Mouse (Mus musculus) lung, adult 2 months (tissue): ENCODE data around the gene Ociad1. TPM values are rescaled to one million over a fixed set of nuclear protein-coding genes. Genes with fewer than 3 reads are reported as not detected.

Source experiments
- DNase-seq: peaks from one replicate; pipeline ENCODE4 v3.0.0; 2022
- H3K4me1 ChIP-seq: fragments of 200-500 bp; 2 replicates; pipeline ENCODE4 v1.6.1; 2011; ENCODE audit warnings: low read length; ENCODE audit not compliant: control insufficient read depth, insufficient read depth
- H3K4me3 ChIP-seq: fragments of 200-500 bp; replicated peaks from 2 replicates; pipeline ENCODE3; 2011; ENCODE audit warnings: low read depth, mild to moderate bottlenecking, control low read depth, low read length; ENCODE audit errors: extremely low read depth
- CTCF ChIP-seq: fragments of 200-500 bp; IDR thresholded peaks from 2 replicates; pipeline ENCODE4 v1.5.1; 2011; ENCODE audit warnings: mild to moderate bottlenecking, low read length, control low read depth; ENCODE audit not compliant: insufficient read depth
- POLR2A ChIP-seq: fragments of 200-500 bp; IDR thresholded peaks from 2 replicates; pipeline ENCODE4 v1.6.1; 2011; ENCODE audit warnings: low read depth, mild to moderate bottlenecking, control low read depth, low read length, borderline replicate concordance; ENCODE audit errors: extremely low read depth
- WGBS: fragments of 180-500 bp; shearing (Covaris S2); methylation state at CpG from one replicate; pipeline ENCODE4 v1.1.7; 2018; 5-methylcytosine and 5-hydroxymethylcytosine counted together
- polyA plus RNA-seq: library from polyadenylated mRNA; depleted of rRNA; stranded (reverse); fragments of >200 nt; gene quantifications from 2 replicates; pipeline ENCODE4 v1.2.3, GENCODE M21; 2012; rRNA removed

The Ociad1 gene
- polyA plus RNA-seq = 54.9 and 58.4 TPM in 2 replicates

DNA sequence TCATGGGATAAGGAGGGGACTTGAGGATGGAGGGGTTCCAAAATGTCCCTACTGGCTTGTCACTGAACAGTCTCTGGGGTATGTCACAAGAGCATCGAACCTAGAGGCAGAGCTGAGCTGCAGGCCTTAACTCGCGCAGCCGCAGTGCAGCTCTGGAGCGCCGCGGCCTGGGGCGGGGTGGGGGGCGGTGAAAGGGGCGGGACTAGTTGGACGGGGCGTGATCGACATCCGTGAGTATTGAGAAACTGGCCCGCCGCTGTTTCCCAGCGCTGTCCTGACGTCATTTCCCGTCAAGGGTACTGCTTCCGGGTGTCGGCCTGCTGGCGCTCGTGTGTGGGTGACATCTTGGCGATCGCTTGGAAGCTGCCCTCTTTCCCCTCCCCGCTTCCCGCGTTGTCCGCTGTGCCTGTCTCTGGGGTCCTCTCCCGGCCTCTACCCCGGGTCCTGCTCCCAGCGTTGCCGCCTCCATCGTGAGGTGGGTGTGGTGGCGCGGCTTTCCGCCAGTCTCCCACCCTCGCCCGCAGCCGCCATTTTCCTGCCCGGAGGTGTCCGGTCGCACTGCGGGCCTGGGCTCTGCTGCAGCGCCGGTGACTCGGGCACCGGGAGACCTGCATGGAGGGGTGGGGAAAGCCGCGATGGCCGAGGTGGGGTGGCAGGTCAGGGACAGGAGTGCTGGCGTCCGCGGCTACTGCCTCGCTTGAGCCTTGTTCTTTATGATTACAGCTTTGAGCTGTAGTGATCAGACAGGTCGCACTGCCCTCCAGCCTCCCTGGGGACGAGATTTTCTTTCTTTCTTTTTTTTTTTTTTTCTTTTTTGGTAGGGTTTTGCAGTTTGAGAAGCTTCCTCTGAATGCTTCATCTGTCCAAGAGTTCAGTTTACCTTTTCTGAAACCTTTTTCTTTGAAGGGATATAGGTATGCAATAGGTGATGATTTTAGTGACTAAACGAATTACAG, at the start of gene Ociad1:
TSS of gene Ociad1 (plus strand) at position 283 of the 956 bp plus-strand sequence.
- TF ChIP-seq CTCF = no peak
- peak; percentile 98 for TF ChIP-seq POLR2A
- under 1% methylated on average over 58 of the region's 58 CpGs for WGBS
- Histone ChIP-seq H3K4me3 (peak within 1 kb of the TSS; percentile 72), H3K4me1 (no peaks in the 10 kb centered on the region)
- DNase-seq = peak; percentile 94

DNA sequence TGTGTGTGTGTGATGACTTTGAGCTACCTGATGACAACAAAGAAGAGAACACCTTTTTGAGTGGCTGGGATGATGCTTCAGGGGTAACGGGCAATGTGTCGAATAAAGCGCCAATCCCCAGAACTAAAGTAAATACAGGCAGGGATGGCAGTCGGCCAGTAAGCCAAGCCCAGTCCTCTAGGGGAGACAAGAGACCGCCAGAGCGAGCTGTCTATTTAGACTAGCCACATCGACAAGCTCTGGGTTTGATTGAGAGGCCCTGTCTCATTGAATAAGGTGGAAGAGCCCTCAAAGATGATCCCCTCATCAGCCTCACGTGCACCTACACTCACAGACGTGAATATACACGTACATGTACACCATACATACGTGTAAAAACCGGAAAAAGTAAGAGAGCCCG, 48.2 kb upstream of the Ociad1 start:
- no peak for DNase-seq
- Histone ChIP-seq H3K4me3 (no peak overlapping the region), H3K4me1 (0 out of 2 replicates have a peak, but pooled peaks cover 3% of the 10 kb centered on the region)
- 39% methylated on average over 13 of the region's 13 CpGs for WGBS
- no peak for TF ChIP-seq CTCF
- TF ChIP-seq POLR2A = no peak

DNA sequence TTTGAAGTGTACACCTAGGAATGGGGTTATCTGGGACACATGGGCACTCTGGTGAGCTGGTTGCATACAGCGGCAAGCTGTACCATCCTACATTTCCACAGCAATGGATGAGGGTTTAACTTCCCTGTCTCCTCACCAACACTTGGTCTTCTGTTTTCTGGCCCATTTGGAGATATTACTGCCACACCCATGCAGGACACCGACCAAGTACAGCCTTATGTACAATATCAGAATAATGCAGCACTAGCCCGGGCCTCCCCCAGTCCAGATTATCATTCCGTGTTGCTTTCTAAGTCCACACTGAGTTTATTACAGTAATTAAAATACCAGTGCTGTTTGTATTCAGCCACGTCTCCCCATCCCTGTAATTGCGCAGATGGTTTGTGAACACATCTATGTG, 46.2 kb upstream of the Ociad1 start:
- no peak for TF ChIP-seq POLR2A
- no peak for TF ChIP-seq CTCF
- 89% methylated on average over 6 of the region's 6 CpGs for WGBS

DNA sequence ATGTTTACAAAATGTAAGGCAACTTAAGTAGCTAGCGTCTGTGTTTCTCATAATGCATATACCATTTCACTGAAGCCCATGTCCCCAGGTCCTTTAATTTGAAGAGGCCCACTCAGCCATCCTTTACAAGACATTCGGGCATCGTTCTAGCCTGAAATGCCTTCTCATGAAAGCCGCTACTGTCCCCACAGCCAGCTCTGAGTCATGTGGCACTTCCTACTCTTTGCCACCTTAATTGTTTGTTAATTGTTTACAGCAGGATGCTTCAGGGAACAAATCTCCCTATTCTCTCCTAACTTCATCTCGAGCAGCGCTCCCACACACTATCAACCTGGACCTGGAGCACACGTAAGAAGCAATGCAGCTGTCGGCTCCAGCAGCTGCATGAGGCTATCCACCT, 44.4 kb upstream of the Ociad1 start:
- H3K4me3 ChIP-seq = no peak overlapping the region
- WGBS = 64% methylated on average over 8 of the region's 8 CpGs
- no peak for TF ChIP-seq POLR2A

More for the DNA sequence above, 46.2 kb upstream of the Ociad1 start:
- 0 out of 2 replicates have a peak, but pooled peaks cover 3% of the 10 kb centered on the region for H3K4me1 ChIP-seq
- no peak overlapping the region for H3K4me3 ChIP-seq
- no peak for DNase-seq

DNA sequence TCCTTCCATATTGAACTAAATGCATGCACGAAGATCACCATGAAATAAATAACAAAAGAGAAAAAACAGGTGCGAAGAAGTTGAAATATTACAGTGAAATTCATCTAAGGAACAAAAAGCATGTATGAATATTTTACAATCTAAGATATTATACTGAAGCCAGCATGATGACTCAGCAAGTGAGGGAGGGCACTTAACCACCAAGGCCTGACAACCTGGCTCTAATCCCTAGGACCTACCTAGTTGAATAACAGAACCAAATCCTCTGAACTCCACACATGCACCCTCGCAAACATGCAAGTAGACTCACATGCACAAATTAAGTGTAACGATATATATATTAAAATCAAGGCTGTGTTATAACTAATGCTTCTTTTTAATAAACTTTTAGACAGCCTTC, 43.2 kb upstream of the Ociad1 start:
- WGBS = 88% methylated on average over 4 of the region's 4 CpGs
- Histone ChIP-seq H3K4me1 (peaks cover 3% of the 10 kb centered on the region), H3K4me3 (no peak overlapping the region)
- DNase-seq = no peak
- no peak for TF ChIP-seq POLR2A
- TF ChIP-seq CTCF = no peak

More for the DNA sequence above, 44.4 kb upstream of the Ociad1 start:
- peaks cover 3% of the 10 kb centered on the region for H3K4me1 ChIP-seq
- DNase-seq = no peak

DNA sequence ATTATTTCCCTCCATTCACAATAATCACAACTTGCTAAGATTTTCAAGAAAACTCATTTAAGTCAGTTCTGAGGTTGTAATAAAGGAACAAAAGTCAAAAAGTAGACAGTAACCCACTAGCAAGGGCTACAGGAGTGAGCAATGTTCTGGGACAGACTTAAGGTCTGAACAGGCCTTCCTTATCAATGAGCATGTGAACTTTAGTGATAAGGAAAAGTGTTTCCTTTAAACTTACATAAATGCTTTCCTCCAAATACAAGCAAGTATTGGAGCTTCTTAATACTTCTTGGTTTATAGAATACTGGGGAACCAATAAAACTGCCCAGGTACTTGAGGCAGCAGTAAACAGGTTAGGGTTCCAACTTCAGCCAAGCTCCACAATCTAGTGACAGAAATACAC, 39.8 kb upstream of the Ociad1 start:
- Histone ChIP-seq H3K4me3 (no peak overlapping the region), H3K4me1 (peaks cover 3% of the 10 kb centered on the region)
- TF ChIP-seq POLR2A (no peak), CTCF (no peak)
- no peak for DNase-seq

DNA sequence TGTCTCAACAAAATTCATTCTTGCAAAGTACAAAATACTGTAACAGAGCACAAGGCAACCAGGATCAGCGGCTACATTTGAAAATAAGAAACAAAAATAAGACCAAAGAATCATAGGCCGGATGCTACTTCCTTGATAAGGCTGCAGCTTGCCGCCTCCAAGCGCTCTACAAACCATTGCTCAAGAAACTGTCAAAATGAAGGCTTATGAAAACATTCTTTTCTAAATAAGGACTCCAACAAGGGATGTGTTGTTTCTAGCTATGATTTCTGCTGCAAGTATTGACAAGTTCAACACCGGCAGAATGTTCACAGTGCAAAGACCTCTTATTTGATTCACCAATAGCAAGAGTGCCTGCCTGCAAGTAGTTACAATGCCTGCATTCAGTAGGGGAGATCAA, 37.9 kb upstream of the Ociad1 start:
- TF ChIP-seq CTCF = no peak
- no peak for TF ChIP-seq POLR2A
- whole genome bisulfite sequencing = 6% methylated on average over 5 of the region's 5 CpGs
- no peak for DNase-seq
- Histone ChIP-seq H3K4me1 (peaks cover 3% of the 10 kb centered on the region), H3K4me3 (peak overlapping the region; percentile 93)

DNA sequence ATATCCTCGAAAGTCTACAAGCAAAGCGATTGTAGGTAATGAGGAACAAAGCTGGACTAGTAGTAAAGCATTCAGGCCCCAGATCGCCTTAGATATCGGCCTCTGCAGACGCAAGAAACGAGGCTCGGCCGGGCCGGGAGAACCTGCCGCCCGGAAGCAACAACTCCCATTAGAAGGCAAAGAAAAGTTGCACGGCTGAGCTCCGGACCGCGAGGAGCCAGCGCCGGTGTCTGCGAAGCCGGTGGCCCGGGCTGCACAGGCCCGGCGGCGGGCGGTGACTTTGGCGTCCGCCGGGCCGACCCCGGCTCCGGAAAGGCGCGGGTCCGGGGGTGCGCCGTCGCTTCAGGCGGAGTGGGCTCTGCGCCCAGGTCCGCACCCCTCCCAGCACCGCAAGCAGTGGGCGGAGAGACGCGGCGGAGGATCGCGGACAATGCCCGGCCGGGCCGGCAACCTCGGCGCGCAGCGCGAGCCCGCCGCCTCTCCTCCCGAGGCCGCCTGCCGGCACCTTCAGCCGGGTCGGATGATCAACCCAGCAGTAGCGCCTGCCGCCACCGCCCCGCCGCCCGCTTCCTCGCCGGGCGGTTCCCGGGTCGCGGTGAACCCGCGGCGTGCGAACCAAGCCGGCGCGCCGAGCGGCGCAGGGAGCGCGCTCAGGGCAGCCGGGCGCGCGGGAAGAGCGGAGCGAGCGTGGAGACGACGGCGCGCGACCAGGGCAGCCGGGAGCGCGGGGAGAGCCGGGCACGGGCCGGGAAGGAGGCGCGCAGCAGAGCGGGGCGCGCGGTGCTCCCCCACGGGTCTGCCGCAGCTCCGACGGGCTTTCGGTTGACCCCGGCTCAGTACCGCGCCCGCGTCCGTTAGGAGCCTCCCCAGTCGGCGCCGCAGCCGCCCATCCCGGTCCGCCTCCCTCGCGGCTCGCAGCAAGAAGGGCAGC, 37.0 kb upstream of the Ociad1 start:
- peaks cover 3% of the 10 kb centered on the region for H3K4me1 ChIP-seq
- TF ChIP-seq CTCF (no peak), POLR2A (no peak)
- peak; percentile 68 for DNase-seq
- under 1% methylated on average over 125 of the region's 129 CpGs for WGBS
- H3K4me3 ChIP-seq = peak overlapping the region; percentile 93

DNA sequence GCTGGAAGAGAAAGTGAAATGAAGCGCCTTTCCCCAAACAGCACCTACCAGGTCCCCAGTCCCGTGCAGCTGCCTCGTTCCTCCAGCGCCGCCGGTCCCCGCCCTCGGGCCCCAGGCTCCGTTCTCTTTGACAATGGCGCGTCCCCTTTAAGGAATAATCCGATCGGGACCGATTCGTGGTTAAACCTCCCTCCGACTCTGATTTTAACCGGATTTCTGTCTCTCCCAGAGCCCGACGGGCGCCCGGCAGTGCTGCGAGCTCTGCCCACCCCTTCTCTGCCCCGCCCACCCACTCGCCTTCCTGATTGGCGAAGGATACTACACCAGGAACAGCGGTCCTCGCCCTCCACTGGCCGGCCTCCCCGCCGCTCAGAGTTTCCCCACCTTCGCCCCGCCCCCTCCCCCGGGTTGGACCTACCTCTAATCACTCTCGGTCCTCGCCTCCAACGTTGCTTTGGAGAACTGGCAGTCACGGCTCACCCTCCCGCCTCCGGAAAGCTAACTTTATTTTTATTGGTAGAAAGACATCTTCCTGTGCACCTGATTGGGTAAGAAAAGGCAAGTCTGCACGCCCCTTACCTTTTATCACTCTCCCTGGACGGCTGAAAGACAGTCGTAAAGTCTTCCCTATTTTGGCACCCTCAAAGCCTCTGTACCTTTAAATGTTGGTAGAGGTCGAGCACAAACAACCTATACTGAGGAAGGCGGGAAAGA, 36.1 kb upstream of the Ociad1 start, which contains the start of gene Fryl:
TSS of gene Fryl (minus strand) at position 268 of the 714 bp plus-strand sequence.
- H3K4me3 ChIP-seq = peak within 1 kb of the TSS; percentile 93
- peaks cover 3% of the 10 kb centered on the region for H3K4me1 ChIP-seq
- TF ChIP-seq CTCF (no peak), POLR2A (peak; percentile 54; the same call in 1 of the 2 replicates)
- WGBS = under 1% methylated on average over 44 of the region's 44 CpGs
- DNase-seq = peak; percentile 85
